Mouse (Mus musculus): ENCODE measurements around the gene Ubxn1.
"Not testable (repeated sequence)": the region's sequence is repeated elsewhere in the genome, so short reads cannot be mapped to it uniquely, and the experiment has no call there.

Gene Ubxn1

DNA sequence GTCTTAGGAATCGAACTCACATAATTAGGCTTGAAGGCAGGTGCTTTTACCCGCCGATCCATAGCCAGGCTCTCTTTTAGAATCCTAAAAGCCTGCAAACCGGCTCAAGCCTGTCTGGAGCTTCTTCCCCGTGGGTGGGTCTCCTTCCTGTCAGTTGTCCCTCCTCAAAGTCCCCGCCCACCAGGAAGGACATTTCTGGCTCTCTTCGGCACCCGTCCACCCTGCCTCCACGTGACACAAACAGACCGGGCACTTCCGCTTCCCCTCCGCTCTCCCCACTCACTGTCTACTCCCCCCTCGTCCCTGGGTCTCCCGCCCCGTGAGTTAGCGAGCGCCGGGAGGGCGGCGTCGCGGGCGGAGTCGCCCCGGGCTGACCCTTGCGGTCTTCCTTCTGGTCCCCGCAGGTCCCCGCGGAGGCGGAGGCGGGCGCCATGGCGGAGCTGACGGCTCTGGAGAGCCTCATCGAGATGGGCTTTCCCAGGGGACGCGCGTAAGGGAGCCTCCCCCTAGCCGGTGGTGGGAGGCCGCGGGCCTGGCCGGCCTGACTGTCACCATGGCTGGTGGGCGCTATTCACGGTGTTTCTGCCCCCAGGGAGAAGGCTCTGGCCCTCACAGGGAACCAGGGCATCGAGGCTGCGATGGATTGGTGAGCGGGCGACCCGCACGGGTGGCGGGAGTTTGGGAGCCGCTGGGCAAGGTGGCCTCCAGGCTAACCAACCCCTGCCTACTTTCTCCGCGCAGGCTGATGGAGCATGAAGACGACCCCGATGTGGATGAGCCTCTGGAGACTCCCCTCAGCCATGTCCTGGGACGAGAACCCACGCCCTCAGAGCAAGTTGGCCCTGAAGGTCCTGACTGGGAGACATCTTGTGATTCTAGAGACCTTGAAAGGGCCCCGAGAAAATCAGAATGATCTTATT, at the start of gene Ubxn1:
Gene Ubxn1, plus strand, starts transcription at position 230 of the 920 bp plus-strand sequence.
- peak; percentile 96 for DNase-seq

DNA sequence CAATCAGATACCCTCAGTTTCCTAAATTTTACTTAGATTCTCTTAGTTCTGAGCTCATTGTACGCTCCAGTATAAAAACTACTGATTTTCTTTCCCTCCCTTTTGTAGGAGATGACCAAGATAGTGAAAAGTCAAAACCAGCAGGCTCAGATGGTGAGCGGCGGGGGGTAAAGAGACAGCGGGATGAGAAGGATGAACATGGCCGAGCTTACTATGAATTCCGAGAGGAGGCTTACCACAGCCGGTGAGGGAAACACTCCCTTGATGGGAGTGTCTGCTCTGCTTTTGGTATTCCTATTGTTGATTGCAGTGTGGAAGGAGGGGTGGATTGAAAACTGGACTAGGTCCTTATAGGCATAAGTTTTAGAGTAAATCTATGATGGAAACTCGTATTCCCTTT, 48.6 kb upstream of the Ubxn1 start:
- no peak for DNase-seq

DNA sequence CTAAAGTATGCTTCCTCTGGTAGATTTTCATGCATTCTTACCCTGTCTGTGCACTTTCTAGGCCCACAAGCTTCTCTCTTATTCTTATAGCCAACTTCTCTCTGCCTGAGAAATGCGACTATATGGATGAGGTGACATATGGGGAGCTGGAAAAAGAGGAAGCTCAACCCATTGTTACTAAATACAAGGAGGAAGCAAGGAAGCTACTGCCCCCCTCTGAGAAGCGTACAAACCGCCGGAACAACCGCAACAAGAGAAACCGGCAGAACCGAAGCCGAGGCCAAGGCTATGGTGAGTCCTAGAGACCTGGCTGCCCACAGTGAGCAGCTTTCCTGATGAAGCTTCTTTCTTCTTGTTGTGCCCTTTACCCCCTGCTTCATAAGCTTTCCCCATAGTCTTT, 41.6 kb upstream of the Ubxn1 start, which contains the start of gene AC129217.1:
Gene AC129217.1, plus strand, starts transcription at position 114 of the 400 bp plus-strand sequence.
- DNase-seq: no peak

DNA sequence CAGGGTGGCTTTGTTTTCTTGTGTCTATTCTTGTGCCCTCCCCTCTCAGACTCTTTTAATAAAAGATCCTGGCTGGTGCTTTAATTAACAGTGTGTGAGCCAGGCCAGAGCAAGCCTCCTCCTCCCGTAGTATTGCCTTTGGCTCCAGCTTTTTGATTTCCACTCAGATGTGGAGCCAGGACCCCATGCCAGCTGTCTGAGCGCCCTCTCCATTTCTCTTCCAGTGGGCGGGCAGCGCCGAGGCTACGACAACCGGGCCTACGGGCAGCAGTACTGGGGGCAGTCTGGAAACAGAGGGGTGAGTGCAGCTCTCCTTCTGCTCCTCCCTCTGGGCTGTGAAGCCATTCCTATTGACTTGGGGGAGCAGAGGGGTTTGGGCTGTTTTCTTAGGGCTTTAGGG, 40.6 kb upstream of the Ubxn1 start:
- no peak for DNase-seq

DNA sequence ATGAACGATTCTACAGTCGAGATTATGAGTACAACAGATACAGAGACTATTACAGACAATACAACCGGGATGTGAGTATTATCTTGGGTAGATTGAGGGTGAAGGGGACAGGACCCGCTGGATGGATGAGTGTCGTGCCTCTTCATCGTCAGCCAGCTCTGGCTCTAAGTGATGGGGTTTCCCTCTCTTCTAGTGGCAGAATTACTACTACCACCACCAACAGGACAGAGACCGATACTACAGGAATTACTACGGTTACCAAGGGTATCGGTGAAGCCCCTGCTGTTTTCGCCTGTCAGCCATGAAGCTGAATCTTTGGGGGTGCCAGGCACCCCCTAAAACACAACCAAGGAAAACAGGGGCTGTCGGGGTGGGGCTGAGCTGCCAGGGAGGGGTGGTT, 40.0 kb upstream of the Ubxn1 start:
- no peak for DNase-seq

DNA sequence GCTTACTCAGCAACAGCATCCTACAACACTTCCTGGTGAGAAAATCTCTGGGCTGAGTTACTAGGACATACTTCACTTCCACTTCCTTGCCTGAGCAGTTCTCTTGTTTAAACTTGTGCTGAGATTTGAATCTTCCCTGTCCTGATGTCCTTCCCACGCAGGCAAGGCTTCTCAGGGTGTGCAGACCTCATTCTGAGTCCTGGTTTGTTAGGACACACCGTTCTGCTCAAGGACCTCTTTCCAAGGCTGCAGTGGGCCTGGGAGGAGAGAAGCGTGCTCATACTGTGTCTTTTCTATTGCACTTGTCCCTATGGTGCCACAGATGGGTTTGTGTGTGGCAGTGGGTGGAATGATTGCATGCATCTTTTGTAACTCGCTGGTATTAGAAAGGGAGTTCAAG, 38.3 kb upstream of the Ubxn1 start:
- no peak for DNase-seq

DNA sequence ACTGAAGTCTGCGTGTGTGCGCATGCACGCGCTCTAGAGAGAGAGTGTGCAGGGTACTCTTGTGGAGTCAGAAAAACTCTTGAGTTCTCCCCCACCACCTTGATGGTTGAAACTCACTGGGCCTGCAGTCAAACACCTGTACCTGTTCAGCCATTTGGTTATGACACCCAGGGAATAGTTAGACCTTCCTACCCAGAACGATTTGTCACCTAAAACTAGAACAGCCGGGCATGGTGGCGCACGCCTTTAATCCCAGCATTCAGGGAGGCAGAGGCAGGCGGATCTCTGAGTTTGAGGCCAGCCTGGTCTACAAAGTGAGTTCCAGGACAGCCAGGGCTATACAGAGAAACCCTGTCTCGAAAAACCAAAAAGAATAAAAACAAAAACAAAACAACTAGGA, 35.0 kb upstream of the Ubxn1 start:
- DNase-seq: not testable (repeated sequence)

DNA sequence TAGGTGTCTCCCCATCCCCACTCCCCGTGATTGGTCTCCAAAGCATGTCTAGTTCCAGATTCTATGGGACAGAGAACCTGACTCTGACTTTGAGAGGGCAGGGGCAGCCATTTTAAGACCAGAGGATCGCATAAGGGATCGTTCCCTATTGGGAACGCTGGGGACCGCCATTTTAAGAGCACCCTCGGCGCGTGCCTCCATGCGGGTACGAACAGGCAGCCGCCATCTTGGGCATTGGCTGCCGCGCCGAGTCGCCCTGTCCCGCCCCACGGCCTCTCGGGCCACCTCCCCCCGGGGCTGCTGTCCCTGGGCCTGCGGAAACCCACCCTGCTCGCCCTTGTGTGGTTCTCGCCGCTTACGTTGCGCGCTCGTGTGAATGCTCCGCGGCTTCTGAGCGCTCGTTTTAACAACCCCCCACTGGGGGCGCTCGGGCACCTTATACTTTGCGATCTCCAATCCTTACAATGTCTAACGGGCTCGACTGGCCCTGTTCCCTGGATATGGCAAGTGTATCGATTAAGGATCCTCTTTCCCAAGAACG, 34.0 kb upstream of the Ubxn1 start, which contains the start of gene Bscl2:
Gene Bscl2, plus strand, starts transcription at position 217 of the 541 bp plus-strand sequence.
- peak; percentile 82 for DNase-seq

DNA sequence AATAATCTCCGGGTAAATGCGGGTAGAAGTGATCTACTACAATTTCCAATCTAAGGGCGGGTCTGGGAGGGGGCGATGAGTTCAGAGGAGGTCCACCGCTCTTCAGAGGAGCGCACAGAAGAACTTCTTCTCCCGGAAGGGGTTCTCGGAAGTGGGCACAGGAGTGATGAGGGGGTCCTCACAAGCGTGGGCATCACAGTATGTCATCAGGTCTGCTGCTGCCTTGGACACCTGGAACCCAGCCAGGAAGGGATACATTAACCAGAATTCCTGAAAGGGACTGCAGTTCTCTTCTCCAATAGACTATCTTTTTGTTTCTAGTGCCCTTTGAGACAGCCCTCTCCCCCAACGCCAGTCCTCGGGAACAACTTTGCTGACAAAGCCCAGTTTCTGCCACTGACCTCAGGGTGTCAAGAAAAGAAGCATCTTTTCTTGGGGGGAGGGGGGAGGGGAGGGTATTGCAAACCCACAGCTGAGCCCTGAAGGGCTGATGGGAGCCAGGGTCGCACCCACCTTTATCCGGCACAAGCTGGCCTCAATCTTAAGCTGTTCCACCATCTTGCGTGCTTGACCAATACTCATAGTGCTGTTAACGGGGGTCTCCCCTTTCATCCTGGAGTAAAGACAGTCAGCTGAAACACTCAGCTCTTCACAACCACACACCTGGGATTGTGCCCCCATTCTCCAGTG, 33.1 kb upstream of the Ubxn1 start:
- peak; percentile 33 for DNase-seq

DNA sequence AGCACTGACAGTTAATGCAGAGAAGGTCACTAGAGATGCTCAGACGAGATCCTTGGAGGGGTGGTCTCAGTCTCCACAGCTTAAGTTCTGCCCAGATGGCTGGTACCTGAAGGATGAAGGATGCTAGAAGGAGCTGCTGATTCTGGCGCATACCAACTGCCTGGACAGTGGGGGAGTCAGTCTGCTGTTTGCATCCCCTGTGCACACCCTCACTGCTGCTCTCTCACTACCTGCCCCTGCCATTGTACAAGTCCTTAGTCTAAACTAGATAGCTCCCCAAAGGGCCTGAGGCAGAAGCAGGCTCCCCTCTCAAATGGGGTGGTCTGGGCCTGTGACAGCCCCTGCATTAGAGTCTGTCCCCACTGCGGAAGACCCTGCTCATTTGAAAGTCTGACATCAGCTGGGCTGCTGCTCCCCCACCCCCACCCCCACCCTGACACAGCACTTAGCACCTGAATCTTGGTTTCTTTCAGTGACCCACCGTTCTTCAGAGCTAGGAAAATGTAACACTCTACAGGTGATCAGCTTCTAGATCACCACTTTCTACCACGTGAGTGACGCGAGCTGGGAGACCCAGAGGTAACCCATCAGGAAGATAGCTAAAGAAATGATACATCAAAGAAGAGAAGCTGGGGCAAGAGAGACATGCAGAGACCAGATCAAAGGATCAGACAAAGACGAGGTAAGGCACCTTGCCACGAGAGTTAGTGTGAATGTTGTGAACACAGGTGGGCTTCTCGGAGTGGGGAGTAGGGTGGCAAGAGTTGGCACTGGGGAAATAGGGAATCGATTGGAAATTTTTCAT, 32.0 kb upstream of the Ubxn1 start, which contains the start of gene Gng3:
Gene Gng3, minus strand, starts transcription at position 92 of the 805 bp plus-strand sequence.
- DNase-seq: no peak

DNA sequence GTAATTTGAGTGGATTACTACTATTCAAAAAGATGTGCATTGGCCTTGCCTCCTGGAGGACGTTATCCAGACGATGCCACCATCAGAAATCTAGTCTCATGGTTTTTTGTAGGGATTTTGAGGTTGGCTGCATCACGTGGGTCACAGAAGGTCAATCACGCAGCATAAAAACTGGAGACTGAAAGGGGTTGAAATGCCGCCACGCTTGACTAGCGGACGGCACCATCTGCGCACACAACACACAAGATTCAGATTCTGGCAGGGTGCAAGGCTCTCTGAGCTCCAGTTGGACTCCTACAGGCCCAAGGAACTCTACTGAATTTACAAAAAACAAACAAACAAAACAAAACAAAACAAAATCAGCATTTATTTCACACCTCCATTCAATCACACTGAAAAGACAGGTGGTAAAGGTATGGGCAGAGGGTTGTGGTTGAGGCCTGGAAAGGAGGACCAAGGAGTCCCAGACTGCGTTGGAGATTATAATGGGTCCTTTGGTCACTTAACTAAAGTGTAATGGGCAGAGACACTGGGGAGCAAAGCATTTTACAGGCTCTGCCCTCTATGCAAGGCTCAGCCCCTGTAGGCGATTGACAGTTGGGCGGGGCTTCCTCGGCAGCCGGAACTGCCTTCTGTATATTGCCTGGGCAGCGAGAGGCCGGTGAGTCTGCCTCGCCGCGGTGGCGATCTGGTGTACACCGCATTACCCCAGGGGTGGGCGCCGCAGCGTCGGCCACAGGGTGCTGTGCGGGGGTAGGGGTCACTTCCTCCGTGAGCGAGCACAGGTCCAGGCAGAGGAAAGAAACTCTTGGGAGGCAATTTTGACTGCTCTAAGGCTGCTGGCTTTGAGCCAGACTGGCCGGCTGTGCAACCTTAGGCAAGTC, 31.1 kb upstream of the Ubxn1 start:
- DNase-seq: peak; percentile 81

DNA sequence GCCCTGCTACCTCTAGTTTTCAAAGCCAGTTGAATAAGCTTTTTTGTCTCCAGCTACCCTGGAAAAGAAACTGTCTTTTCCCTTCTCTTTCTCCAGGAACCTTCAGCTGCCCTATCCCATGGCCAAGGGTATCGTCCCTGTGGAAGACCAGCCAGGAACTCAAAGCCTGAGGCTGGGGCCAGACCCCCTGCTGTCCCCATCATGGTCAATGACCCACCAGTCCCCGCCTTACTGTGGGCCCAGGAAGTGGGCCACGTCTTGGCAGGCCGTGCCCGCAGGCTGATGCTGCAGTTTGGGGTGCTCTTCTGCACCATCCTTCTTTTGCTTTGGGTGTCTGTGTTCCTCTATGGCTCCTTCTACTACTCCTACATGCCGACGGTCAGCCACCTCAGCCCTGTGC, 30.3 kb upstream of the Ubxn1 start:
- DNase-seq: no peak

DNA sequence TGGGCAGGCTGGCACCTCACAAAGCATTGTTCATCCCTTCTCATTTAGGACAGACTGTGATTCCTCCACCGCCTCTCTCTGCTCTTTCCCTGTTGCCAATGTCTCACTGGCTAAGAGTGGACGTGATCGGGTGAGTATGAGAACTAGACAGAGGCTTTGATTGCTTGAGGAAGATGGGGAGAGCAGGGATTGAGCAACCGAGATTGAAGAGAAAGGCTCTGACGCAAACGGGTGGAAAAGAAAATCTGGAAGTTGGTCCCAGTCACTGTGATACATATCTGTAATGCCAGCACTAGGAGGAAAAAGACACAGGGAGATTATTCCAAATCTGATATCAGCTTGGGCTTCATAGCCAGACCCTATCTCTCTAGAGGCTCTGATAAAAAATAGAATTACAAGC, 28.3 kb upstream of the Ubxn1 start:
- DNase-seq: peak; percentile 38

DNA sequence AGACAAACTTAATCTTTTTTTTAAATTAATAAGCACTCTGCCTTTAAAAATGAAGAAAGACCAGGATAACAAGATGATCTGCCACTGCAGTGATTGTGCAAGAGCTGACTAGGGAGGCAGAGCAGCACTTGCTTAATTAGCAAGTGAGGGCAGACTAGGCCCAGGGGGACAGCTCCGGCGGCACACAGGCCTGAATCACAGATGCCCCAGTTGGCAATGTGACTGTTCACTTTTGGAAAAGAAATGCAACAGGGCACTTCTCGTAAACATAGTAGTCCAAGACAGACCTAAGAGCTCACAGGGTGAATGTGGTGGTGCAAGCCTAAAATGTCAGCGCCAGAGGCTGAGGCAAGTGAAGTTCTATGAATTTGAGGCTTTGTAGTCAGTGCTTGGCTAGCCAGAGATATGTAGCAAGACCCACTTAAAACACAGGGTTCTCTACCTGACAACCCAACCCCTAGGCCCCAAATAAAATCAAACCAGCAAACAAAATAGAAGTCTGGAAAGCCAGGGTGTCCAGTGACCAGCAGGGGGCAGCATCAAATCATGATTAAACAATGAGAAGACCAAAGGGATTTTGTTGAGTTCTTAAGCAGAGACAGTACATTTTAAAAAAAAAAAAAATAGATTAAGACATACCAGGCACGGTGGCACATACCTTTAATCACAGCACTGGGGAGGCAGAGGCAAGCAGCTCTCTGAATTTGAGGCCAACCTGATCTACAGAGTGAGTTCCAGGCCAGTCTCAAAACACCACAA, 26.7 kb upstream of the Ubxn1 start:
- peak; percentile 90 for DNase-seq

DNA sequence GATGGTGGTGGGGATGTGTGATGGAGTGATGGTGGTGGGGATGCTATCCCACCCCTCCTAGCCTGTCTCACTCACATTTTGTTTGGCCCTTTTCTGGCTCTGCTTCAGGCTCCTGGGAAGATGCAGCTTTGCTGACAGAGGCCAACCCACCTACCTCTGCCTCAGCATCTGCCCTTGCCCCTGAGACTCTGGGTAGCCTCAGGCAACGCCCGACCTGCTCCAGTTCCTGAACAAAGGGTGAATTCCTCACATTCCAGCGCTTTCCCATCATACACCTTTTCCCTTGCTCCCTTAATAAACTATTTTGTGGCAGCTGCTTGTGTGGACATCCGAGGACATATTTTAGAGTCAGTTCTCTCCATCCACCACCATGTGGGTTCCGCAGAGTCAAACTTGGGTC, 22.9 kb upstream of the Ubxn1 start:
- DNase-seq: no peak

DNA sequence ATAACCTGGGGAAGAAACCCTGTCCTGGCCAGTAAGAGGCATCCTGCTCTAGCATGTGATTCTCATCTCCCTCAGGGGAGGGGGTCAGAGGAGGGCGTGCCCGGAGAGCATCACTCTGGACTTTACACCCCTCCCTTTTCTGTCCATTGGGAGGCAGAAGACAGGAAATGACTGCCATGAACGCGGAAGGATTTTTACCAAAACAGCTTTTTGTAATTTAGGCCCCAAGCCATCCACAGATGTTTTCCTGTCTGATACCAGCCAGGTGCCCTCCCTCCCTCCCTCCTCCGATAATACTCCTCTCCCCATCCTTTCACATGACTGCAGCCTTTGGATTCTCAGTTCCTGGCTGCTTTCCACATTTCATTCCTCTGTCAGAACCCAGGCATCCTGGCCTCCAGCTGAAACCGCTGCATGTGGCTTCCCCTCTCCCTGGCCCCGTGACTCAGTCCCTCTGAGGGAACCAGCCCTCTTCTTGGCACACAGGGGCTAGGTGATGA, 20.8 kb upstream of the Ubxn1 start, which contains the start of gene Lrrn4cl:
Gene Lrrn4cl, plus strand, starts transcription at position 367 of the 500 bp plus-strand sequence.
- no peak for DNase-seq

DNA sequence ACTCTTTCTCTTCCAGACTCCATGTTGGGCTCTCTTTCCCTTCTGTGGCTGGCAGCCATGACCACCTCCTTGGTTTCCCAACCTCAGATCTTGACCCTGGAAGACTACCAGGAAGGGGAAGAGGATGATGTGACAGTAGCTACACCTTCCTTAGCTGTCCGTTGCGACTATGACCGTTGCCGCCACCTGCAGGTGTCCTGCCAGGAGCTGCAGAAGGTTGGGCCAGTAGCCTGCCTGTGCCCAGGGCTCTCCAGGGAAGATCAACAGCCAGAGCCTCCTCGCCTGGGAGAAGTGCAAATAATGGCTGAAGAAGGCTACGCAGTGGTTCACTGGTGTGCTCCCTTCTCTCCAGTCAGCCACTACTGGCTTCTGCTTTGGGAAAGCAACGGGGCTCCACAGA, 19.7 kb upstream of the Ubxn1 start:
- DNase-seq: peak; percentile 26

DNA sequence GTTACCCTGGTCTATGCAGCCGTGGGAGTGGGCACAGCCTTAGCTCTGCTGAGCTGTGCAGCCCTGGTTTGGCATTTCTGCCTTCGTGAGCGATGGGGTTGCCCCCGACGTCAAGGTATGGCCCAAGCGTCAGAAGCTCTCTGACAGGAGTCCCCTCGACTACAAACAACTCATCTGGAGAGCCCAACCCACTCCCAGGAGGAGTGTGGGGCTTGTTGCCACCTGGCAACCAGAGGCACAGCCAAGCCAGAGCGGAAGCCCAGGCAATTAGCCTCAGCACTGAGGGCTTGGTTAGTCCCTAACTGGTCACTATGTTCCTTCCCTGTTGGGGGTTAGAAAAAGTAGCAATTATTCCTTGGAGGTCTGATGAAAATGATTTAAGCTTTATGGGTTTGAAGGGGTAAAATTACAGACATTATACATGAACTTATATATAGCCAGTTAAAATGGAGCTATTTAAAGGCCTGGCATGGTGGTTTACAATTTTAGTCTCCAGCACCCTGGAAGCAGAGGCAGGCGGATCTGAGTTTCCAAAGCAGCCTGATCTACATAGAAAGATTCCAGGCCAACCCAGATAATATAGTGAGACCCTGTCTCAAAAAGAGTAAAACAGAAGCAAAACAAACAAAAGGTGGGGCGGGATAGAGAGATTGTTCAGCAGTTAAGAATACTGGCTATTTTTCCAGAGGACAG, 18.9 kb upstream of the Ubxn1 start:
- no peak for DNase-seq

DNA sequence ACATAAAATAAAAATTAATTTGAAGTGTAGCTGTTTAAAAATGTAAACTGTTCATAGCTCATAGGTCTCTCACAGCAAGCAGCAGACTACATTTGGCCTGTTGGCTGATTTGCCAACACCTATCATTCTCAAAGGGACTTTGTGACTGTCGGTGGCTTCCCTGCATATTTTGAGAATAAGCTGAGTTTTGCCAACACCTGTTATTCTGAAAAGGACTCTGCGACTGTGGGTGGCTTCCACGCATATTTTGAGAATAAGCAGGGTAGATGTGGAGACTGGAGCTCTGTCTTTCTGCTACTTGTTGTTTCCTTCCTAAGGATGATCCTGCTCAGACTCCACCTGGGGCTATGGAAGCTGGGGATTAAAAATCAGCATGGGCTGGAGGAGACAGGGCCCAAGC, 18.2 kb upstream of the Ubxn1 start:
- DNase-seq: no peak

DNA sequence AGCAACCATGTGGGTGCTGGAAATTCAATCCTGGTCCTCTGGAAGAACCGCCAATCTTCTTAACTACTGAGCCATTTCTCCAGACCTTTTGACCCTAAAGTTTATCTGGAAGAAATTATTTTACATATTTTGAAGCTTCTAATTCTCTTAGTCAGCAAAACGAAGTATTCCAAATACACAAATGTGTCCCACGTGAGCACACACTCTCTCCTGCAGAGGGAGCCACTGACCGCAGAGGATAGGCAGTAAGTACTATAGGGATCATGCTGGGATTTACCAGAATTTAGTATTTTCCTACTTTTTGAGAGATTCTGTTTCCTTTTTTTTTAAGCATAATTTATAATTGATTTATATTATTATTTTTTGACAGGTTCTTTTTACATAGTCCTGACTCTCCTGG, 13.6 kb upstream of the Ubxn1 start:
- DNase-seq: peak; percentile 75

Measured in lung, postnatal 14 days (tissue).